Mouse (Mus musculus): ENCODE data around the gene H2-M5. TPM values are rescaled to one million over a fixed set of nuclear protein-coding genes. Genes with fewer than 3 reads are reported as not detected.

H2-M5 gene
- total and polyA plus RNA-seq, 3 experiments: 0.11 TPM; not detected in 2

DNA sequence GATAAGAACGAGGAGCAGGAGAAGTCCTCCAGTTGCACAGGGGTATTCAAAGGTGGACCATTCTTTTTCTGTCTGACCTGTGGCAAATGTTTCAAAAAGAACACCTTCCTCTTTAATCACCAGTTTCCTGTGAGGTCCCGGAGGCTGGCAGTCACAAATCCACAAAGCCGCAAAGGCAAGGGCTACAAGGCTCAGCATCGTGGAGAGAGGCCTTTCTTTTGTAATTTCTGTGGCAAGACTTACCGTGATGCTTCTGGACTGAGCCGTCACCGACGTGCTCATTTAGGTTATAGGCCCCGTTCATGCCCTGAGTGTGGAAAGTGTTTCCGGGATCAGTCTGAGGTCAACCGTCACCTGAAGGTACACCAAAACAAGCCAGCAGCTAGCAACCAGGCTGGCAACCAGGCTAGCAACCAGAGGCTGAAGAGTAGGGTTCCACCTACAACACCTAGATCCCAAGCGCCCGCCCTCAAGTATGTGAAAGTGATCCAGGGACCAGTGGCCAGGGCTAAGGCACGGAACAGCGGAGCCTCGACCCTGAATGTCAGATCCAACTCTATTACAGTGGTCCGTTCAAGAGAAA lies 20.2 kb upstream of the H2-M5 start:
- ATAC-seq (ENCODE audit: extremely low read depth, insufficient number of reproducible peaks, low FRiP score, poor library complexity, severe bottlenecking) (no peak), DNase-seq (ENCODE audit: low spot score) (no peak)
- Histone ChIP-seq H3K27me3 (ENCODE audit: insufficient read depth, low read length) (peaks cover 24% of the 10 kb centered on the region), H3K4me3 (ENCODE audit: low read depth, low read length) (no peak overlapping the region), H3K4me1 (ENCODE audit: insufficient read depth, low read depth, low read length) (no peaks in the 10 kb centered on the region), H3K36me3 (replicated peaks) (no peaks in the 10 kb centered on the region), H3K9me3 (replicated peaks) (no peaks in the 10 kb centered on the region)
- TF ChIP-seq POLR2AphosphoS5 (IDR thresholded peaks at IDR 0.05; ENCODE audit: insufficient replicate concordance, low read depth, low read length) (no peak), CTCF (IDR thresholded peaks at IDR 0.05; ENCODE audit: low read depth, low read length) (no peak), GATA1 (IDR thresholded peaks at IDR 0.05; ENCODE audit: borderline replicate concordance, low read length) (no peak), TAL1 (conservative IDR thresholded peaks at IDR 0.05; ENCODE audit: low read depth, low read length) (no peak), GATA2 (IDR thresholded peaks at IDR 0.05; ENCODE audit: borderline replicate concordance, low read depth, low read length) (no peak)

DNA sequence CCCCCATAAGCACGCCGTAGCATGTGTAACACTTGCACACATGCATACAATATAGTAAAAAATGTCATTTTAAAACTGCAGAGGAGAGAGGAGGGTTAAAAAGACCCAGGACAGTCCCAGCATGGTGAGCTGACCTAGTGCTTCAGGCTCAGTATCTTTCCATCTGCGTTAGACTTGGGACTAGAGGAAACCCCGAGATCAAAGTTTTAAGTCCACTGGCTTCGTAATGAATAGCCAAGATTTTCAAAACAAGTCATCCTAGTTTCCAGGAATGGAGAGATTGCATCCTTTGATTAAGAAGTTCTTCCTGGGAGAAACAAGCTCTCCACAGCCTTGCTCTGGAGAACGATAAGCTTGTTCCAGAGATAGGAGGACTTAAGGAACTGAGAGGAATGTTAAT lies 18.8 kb upstream of the H2-M5 start:
- no peak for ATAC-seq (ENCODE audit: extremely low read depth, insufficient number of reproducible peaks, low FRiP score, poor library complexity, severe bottlenecking)
- no peaks in the 10 kb centered on the region for H3K9me3 ChIP-seq (replicated peaks)
- H3K27me3 ChIP-seq (ENCODE audit: insufficient read depth, low read length): peaks cover 27% of the 10 kb centered on the region

DNA sequence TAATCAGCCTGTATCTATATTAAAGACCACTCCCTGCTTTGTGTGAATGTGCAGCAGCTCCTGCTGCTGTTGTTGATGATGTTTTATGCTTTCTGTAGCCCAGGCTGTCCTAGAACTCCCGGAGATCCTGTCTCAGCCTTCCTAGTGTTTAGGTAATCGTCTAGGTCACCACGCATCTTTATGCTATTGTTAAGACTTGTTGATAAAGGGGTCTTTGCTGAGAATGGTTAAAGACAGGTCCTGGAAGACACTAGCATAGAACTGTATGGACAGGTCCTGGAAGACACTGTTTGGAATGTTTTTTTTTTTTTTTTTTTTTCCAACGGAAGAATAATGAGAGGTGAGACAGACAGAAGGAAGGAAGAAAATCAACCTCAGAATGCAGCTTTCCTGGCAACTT lies 14.0 kb upstream of the H2-M5 start:
- ATAC-seq (ENCODE audit: extremely low read depth, insufficient number of reproducible peaks, low FRiP score, poor library complexity, severe bottlenecking) (no peak), DNase-seq (ENCODE audit: low spot score) (no peak)
- no peaks in the 10 kb centered on the region for H3K4me1 ChIP-seq (ENCODE audit: insufficient read depth, low read depth, low read length)
- no peaks in the 10 kb centered on the region for H3K9me3 ChIP-seq (replicated peaks)
- H3K27me3 ChIP-seq (ENCODE audit: insufficient read depth, low read length): peaks cover 16% of the 10 kb centered on the region
- TF ChIP-seq TAL1 (conservative IDR thresholded peaks at IDR 0.05; ENCODE audit: low read depth, low read length): no peak
- TF ChIP-seq GATA1 (IDR thresholded peaks at IDR 0.05; ENCODE audit: borderline replicate concordance, low read length): no peak
- TF ChIP-seq GATA2 (IDR thresholded peaks at IDR 0.05; ENCODE audit: borderline replicate concordance, low read depth, low read length): no peak
- TF ChIP-seq CTCF (IDR thresholded peaks at IDR 0.05; ENCODE audit: low read depth, low read length): no peak
- TF ChIP-seq POLR2AphosphoS5 (IDR thresholded peaks at IDR 0.05; ENCODE audit: insufficient replicate concordance, low read depth, low read length): no peak
- no peak overlapping the region for H3K4me3 ChIP-seq (ENCODE audit: low read depth, low read length)
- no peaks in the 10 kb centered on the region for H3K36me3 ChIP-seq (replicated peaks)

More for the DNA sequence above, 18.8 kb upstream of the H2-M5 start:
- no peak for TF ChIP-seq GATA1 (IDR thresholded peaks at IDR 0.05; ENCODE audit: borderline replicate concordance, low read length)
- Histone ChIP-seq H3K36me3 (replicated peaks) (no peaks in the 10 kb centered on the region), H3K4me3 (ENCODE audit: low read depth, low read length) (no peak overlapping the region), H3K4me1 (ENCODE audit: insufficient read depth, low read depth, low read length) (no peaks in the 10 kb centered on the region)
- DNase-seq (ENCODE audit: low spot score): no peak

DNA sequence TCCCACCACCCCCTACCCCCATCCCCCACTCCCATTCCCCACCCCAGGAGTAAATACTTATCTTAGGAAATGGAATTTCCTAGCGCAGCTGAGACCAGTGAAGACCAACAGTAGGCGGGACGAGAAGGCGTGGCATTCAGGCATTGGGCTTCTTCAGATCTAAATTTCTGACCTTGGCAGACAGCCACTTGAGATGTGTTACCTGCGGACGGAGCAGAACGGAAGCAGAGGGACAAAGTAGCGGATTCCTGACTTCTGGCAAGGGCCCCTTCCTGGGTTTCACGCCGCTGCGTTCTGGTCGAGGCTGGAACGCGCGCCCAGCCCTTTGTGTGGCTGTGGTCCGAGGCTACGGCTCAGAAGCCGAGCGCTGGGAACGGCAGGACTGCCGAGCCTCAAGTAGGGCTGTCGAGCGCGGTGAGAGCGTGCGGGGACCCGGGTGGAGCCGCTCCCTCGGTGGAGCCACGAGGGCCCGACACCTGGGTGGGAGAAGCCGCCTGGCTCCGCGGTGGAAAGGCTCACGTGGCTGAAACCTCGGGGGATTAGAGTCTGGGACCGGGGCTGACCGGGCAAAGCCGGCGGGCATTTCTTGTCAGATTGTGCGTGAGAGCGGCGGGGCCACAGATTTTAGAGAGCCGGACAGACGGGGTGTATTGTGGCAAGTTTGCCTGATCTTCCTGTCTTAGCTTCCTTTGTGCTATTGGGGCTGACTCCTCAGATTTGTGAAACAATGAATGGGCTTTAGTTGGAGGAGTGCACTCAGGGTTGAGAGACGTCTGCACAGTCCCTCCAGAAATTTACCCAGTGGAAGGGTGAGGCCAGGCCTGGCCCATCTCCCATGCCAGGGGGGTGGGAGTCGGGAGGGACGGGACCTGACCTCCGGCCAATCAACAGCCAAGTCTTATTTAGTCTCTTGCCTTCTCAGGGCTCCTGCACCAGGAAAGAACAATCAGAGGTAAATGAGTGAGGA lies 13.3 kb upstream of the H2-M5 start:
- H3K4me1 ChIP-seq (ENCODE audit: insufficient read depth, low read depth, low read length): no peaks in the 10 kb centered on the region
- no peaks in the 10 kb centered on the region for H3K36me3 ChIP-seq (replicated peaks)
- DNase-seq (ENCODE audit: low spot score) (no peak), ATAC-seq (ENCODE audit: extremely low read depth, insufficient number of reproducible peaks, low FRiP score, poor library complexity, severe bottlenecking) (no peak)
- H3K9me3 ChIP-seq (replicated peaks): no peaks in the 10 kb centered on the region
- peaks cover 15% of the 10 kb centered on the region for H3K27me3 ChIP-seq (ENCODE audit: insufficient read depth, low read length)
- TF ChIP-seq GATA1 (IDR thresholded peaks at IDR 0.05; ENCODE audit: borderline replicate concordance, low read length): no peak
- no peak for TF ChIP-seq CTCF (IDR thresholded peaks at IDR 0.05; ENCODE audit: low read depth, low read length)
- TF ChIP-seq GATA2 (IDR thresholded peaks at IDR 0.05; ENCODE audit: borderline replicate concordance, low read depth, low read length): no peak
- TF ChIP-seq TAL1 (conservative IDR thresholded peaks at IDR 0.05; ENCODE audit: low read depth, low read length): no peak
- TF ChIP-seq POLR2AphosphoS5 (IDR thresholded peaks at IDR 0.05; ENCODE audit: insufficient replicate concordance, low read depth, low read length): no peak
- H3K4me3 ChIP-seq (ENCODE audit: low read depth, low read length): no peak overlapping the region

DNA sequence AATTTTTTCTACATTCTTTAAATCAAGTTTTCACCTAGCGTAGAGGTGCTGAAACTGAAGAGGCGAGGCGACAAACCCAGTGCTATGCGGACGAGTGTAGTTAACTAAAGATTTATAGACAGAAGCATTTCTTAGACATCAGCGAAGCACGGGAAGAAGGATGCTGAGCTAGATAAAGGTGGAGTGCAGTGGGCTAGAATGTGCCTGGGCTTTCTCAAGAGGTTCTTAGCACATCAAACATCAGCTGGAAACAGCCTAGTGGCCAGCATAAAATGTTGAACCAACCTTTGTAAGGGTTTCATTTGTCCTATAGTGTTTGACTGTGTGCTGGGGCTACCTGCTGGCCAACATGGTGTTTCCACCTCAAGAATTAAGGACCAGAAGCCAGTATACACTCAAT lies 11.5 kb upstream of the H2-M5 start, which contains the start of gene Zfp57:
TSS of gene Zfp57 (plus strand) at position 301 of the 400 bp plus-strand sequence.
- Histone ChIP-seq H3K27me3 (ENCODE audit: insufficient read depth, low read length) (peaks cover 15% of the 10 kb centered on the region), H3K9me3 (replicated peaks) (no peaks in the 10 kb centered on the region), H3K36me3 (replicated peaks) (no peaks in the 10 kb centered on the region), H3K4me1 (ENCODE audit: insufficient read depth, low read depth, low read length) (no peaks in the 10 kb centered on the region), H3K4me3 (ENCODE audit: low read depth, low read length) (no peak within 1 kb of the TSS)
- no peak for TF ChIP-seq TAL1 (conservative IDR thresholded peaks at IDR 0.05; ENCODE audit: low read depth, low read length)
- no peak for TF ChIP-seq CTCF (IDR thresholded peaks at IDR 0.05; ENCODE audit: low read depth, low read length)
- TF ChIP-seq GATA2 (IDR thresholded peaks at IDR 0.05; ENCODE audit: borderline replicate concordance, low read depth, low read length): no peak
- TF ChIP-seq GATA1 (IDR thresholded peaks at IDR 0.05; ENCODE audit: borderline replicate concordance, low read length): no peak
- TF ChIP-seq POLR2AphosphoS5 (IDR thresholded peaks at IDR 0.05; ENCODE audit: insufficient replicate concordance, low read depth, low read length): no peak
- ATAC-seq (ENCODE audit: extremely low read depth, insufficient number of reproducible peaks, low FRiP score, poor library complexity, severe bottlenecking): no peak
- DNase-seq (ENCODE audit: low spot score): no peak

DNA sequence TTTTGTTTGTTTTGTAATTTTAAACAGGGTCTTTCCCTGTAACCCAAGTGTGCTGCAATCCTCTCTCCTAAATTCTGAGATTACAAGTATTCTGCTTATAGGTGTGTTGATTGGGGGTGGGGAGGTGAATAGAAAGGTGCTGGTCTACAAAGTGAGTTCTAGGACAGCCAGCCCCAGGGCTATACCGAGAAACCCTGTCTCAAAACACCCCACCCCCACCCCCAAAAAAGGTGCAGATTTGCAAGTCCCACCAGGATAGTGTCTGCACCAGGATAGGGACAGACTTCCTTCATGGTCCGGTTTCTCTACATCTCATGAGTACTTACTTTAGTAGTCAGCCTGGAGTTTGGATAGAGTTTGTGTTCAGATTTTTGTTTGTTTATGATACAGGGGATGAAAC lies 9.1 kb upstream of the H2-M5 start:
- ATAC-seq (ENCODE audit: extremely low read depth, insufficient number of reproducible peaks, low FRiP score, poor library complexity, severe bottlenecking): no peak
- no peaks in the 10 kb centered on the region for H3K4me1 ChIP-seq (ENCODE audit: insufficient read depth, low read depth, low read length)
- no peak for TF ChIP-seq TAL1 (conservative IDR thresholded peaks at IDR 0.05; ENCODE audit: low read depth, low read length)
- TF ChIP-seq GATA1 (IDR thresholded peaks at IDR 0.05; ENCODE audit: borderline replicate concordance, low read length): no peak
- TF ChIP-seq POLR2AphosphoS5 (IDR thresholded peaks at IDR 0.05; ENCODE audit: insufficient replicate concordance, low read depth, low read length): no peak
- TF ChIP-seq CTCF (IDR thresholded peaks at IDR 0.05; ENCODE audit: low read depth, low read length): no peak
- TF ChIP-seq GATA2 (IDR thresholded peaks at IDR 0.05; ENCODE audit: borderline replicate concordance, low read depth, low read length): no peak

More for the DNA sequence above, 9.1 kb upstream of the H2-M5 start:
- no peak for DNase-seq (ENCODE audit: low spot score)
- H3K36me3 ChIP-seq (replicated peaks): no peaks in the 10 kb centered on the region
- peaks cover 15% of the 10 kb centered on the region for H3K27me3 ChIP-seq (ENCODE audit: insufficient read depth, low read length)
- no peaks in the 10 kb centered on the region for H3K9me3 ChIP-seq (replicated peaks)
- no peak overlapping the region for H3K4me3 ChIP-seq (ENCODE audit: low read depth, low read length)
